Comparison of ENCODE assay signal across 1 mouse cellular context in the genomic region with DNA sequence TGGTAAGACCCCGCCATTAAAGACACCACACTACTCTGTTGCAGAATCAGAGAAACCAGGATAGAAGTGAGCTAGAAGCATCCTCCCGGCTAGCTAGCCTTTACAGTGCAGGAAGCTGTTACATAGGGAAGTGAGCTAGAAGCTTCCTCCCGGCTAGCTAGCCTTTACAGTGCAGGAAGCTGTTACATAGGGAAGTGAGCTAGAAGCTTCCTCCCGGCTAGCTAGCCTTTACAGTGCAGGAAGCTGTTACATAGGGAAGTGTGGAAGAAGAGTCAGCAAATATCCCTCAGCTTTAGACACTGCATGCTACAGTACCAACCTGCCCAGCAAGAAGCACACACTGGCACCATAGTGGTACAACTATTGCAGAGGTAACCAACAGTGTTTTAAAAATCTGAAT. TPM values are rescaled to one million over a fixed set of nuclear protein-coding genes. Genes with fewer than 3 reads are reported as not detected.
"Had no signal": no experiment of that assay in that cellular context is flagged by ENCODE, and none has a peak within 500 bp of the region (broad histone marks: within the 10 kb centered on the region; RNA-seq: fewer than 3 reads in every experiment).

No protein-coding gene starts in this region.

RNA-seq across cellular contexts. Expression of a gene that starts 15.9 kb away (rescaled TPM):
- polyA plus RNA-seq: inflammation-experienced regulatory T-cells, adult 6 months had no signal
